Mouse (Mus musculus) right cerebral cortex, adult 18-20 months (tissue): ENCODE data around the gene Gm136.

Experiments
- DNase-seq: peaks from one replicate; pipeline ENCODE4 v3.0.0; 2022; ENCODE audit warnings: mixed read lengths

Gene Gm136

DNA sequence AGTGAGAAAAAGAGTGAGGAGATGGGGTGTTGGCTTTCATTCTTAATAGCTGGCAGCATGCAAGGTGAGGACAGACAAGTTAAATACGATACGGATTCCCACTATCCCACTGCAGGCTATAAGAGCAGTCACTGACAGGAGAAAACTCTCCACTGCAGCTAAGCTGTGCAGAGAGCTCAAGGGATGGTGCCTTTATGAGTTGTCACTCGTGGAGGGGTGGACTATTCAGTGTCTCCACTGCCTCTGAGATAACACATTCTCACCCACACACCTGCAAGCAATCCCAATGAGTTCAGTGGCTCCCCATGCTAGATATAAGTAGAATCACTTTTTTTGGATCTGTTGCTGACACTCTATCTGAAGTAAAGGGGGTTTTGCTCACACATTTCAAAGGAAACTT is 47.9 kb downstream of the Gm136 start:
- DNase-seq, result peak; percentile 21

- no peak for DNase-seq
Observed at GRCm38 (mm10) chr4:34707248-34707647, 48.8 kb downstream of the Gm136 start.

DNA sequence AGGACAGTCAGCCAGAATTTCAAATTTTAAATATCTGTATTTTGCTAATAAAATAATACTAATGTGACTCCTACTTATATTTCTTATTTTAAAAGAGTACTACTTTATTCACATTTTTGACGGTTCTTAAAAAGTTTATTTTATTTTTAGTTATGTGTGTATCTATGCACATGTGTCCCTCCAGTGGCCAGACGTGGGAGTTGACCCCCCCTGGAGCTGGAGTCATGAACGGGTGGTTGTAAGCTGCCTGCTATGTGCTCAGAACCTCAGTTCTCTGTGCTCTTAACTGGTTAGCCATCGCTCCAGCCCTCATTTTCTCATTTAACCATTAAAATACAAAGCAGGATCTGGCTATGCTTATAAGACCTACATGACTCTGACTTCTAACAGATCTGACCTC is 53.0 kb downstream of the Gm136 start:
- DNase-seq, result no peak

DNA sequence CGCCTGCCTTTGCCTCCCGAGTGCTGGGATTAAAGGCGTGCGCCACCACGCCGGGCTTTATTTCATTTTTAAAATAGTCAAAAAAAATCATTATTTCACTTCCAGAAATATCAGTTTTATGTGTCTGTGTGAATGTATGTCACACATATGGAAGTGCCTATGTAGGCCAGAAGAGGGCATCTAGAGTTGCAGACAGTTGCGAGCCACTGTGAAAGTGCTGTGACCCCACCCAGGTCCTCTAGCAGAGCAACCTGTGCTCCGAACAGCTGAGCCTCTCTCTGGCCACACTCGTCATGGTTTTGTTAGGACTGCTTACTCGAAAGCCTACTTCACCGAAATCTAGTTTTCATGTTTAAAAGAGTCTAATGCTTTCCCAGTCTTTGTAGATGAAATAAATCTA is 53.8 kb downstream of the Gm136 start:
- no peak for DNase-seq

GRCm38 (mm10) chr4:34701528-34701927 is 54.5 kb downstream of the Gm136 start:
- no peak for DNase-seq
